Mouse (Mus musculus): Measurements from ENCODE around the gene Pnldc1.

GRCm38 (mm10) chr17:12858072-12858471, 52.0 kb downstream of the Pnldc1 start:
- no peak for TF ChIP-seq EP300 (IDR thresholded peaks at IDR 0.05)
- TF ChIP-seq CTCF (IDR thresholded peaks at IDR 0.05) = peak; percentile 52
